Mouse (Mus musculus) G1E (cell line): ENCODE results near the gene Plekhg5.

Experiments
- CTCF ChIP-seq: IDR thresholded peaks from 2 replicates; pipeline ENCODE4 v1.5.1; 2012; ENCODE audit warnings: low read depth, low read length, inconsistent platforms, mixed read lengths
- GATA1 ChIP-seq: IDR thresholded peaks from 2 replicates; pipeline ENCODE4 v1.6.1; 2012; ENCODE audit warnings: borderline replicate concordance, low read length, inconsistent platforms, mixed read lengths
- GATA2 ChIP-seq: IDR thresholded peaks from 2 replicates; pipeline ENCODE4 v1.6.1; 2012; ENCODE audit warnings: low read depth, low read length, inconsistent platforms, borderline replicate concordance
- TAL1 ChIP-seq: conservative IDR thresholded peaks from 2 replicates; pipeline ENCODE4 v1.6.1; 2012; ENCODE audit warnings: low read depth, low read length, inconsistent platforms, mixed read lengths

GRCm38 (mm10) chr4:152153771-152154177, 81.5 kb downstream of the Plekhg5 start:
- TF ChIP-seq CTCF (peak; percentile 88), TAL1 (no peak), GATA2 (no peak), GATA1 (no peak)
